Mouse (Mus musculus): Measurements from ENCODE around the gene Ifrd2. TPM values are rescaled to one million over a fixed set of nuclear protein-coding genes. Genes with fewer than 3 reads are reported as not detected.

The Ifrd2 gene
- polyA plus RNA-seq, 1 experiment: 23.7 TPM

DNA sequence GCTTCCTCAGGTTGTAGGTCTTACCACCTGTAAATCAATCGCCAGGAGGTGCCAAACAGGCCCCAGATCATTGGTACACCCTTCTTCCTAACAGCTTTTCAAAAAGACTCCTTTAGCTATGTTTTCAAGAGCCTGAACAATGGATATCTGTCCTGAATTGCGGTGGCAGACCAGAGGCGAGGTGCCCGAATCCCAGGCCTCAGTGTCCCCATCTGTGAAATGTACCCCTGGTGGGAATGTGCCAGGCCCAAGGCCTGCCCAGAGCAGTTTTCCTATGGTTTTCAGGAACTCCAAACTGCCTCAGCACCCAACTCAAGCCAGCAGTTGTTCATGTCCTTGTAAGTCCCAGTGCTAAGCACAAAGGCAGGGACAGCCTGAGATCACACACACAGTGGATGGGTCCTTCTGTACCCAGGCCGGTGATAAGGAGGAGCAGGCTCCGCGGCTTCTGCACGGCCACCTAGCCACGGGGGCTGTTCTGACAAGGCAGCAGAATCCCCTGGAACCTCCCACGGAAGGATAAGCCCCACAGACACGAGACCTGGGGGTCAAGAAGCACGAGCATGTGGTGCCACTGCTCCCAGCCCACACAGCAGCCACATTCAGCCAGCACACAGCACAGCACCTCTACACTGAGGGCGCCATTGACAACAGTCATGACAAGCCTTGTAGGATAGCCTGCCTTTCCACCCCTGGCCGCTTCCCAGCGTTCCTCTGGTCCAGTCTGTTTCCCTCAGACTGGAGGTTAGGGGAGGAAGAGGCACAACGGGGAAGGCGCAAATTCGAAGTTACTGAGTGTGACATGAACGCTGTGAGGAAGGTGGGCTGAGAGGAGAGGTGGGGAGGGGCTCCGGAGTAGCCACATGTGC is 40.2 kb downstream of the Ifrd2 start:
- H3K4me1 ChIP-seq (ENCODE audit: control insufficient read depth, insufficient read depth, insufficient read length, low read length): peaks cover 46% of the 10 kb centered on the region
- H3K27ac ChIP-seq (replicated peaks; ENCODE audit: low read depth, low read length): peak overlapping the region; percentile 79
- peak overlapping the region; percentile 49 for H3K4me3 ChIP-seq (ENCODE audit: insufficient read depth, low read depth, low read length)

DNA sequence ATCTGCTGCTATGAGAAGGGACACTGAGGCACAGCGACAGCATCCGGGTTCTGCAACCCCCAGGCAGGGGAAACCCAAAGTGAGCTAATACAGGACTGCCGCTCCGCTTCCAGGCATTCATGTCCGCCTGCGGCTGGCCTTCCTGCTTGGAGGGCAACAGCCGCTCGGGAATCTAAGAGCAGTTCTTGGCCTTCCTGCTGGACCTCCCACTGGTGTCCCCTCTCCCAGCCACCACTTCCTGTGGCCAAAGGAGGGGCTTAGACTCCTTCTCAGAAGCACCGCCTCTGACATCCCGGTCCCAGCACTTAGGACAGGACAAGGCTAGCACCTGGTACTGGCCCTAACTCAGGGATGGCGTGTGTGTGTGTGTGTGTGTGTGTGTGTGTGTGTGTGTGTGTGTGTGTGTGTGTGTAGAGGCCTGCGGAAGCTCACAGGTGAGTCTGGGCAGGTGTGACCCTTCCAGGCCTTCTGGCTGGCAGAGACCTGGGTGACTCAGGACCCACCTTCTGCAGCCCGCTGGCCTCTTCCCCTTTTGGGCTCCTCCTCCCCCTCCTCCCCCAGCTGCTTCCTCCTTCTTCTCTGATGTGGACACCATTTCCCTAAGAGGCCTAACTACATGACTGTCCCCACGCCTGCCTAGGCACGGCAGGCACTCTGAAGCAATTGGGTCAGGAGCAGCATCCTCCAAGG is 41.4 kb downstream of the Ifrd2 start:
- Histone ChIP-seq H3K27ac (replicated peaks; ENCODE audit: low read depth, low read length) (peak overlapping the region; percentile 88), H3K4me3 (ENCODE audit: insufficient read depth, low read depth, low read length) (peak overlapping the region; percentile 49)

GRCm38 (mm10) chr9:107629411-107629730 is 41.9 kb downstream of the Ifrd2 start:
- H3K27ac ChIP-seq (replicated peaks; ENCODE audit: low read depth, low read length): peak overlapping the region; percentile 88
- peaks cover 38% of the 10 kb centered on the region for H3K4me1 ChIP-seq (ENCODE audit: control insufficient read depth, insufficient read depth, insufficient read length, low read length)
- H3K4me3 ChIP-seq (ENCODE audit: insufficient read depth, low read depth, low read length): peak overlapping the region; percentile 24

More for the DNA sequence above, 41.4 kb downstream of the Ifrd2 start:
- peaks cover 42% of the 10 kb centered on the region for H3K4me1 ChIP-seq (ENCODE audit: control insufficient read depth, insufficient read depth, insufficient read length, low read length)

GRCm38 (mm10) chr9:107629901-107630425 is 42.5 kb downstream of the Ifrd2 start:
- Histone ChIP-seq H3K4me3 (ENCODE audit: insufficient read depth, low read depth, low read length) (peak overlapping the region; percentile 24), H3K4me1 (ENCODE audit: control insufficient read depth, insufficient read depth, insufficient read length, low read length) (peaks cover 35% of the 10 kb centered on the region), H3K27ac (replicated peaks; ENCODE audit: low read depth, low read length) (peak overlapping the region; percentile 88)

DNA sequence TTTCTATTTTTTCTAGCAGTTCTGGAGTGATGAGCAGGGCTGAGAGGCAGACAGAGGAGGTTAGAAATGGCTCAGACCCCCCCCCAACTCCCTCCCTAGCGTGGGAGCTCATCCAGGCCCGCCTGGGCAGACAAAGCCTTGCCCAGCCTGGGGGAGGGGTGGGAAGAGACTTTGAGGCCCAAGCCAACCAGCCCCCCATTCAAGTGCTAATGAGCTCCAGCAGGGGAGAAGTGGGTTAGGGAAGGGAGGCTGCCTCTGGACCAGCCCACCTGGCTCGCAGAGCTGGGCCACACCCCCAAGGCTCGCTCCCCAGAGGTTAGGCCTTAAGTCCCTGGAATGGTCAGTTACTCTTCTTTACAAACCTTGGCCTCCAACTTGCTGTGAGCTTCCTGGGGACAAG is 43.1 kb downstream of the Ifrd2 start:
- Histone ChIP-seq H3K4me1 (ENCODE audit: control insufficient read depth, insufficient read depth, insufficient read length, low read length) (peaks cover 29% of the 10 kb centered on the region), H3K4me3 (ENCODE audit: insufficient read depth, low read depth, low read length) (peak overlapping the region; percentile 24; the same call in 1 of the 2 replicates), H3K27ac (replicated peaks; ENCODE audit: low read depth, low read length) (peak overlapping the region; percentile 88)

DNA sequence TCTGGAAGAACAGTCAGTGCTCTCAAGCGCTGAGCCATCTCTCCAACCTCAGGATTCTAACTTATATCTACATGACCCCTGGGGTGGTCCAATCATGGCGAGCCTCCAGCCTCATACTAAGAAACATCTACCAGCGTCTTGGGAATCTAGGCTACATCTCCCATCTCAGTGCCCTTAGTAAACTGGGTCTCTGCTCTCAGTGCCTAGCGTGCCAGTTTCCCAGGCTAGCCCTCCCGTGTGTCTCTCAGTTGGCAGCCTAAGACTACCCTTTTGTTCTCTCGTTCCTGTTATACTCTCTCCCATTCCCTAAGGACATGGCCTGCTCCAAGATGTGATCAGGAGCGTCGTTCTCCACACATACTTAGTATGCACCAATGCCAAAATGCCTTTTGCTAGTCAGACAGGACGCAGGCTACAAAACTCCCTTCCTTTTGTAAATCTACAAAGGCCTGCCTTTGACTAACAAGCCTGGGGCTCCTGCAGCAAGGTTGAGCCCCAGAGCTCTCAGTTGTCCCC is 43.9 kb downstream of the Ifrd2 start:
- Histone ChIP-seq H3K4me3 (ENCODE audit: insufficient read depth, low read depth, low read length) (peak overlapping the region; percentile 77), H3K27ac (replicated peaks; ENCODE audit: low read depth, low read length) (peak overlapping the region; percentile 88)

DNA sequence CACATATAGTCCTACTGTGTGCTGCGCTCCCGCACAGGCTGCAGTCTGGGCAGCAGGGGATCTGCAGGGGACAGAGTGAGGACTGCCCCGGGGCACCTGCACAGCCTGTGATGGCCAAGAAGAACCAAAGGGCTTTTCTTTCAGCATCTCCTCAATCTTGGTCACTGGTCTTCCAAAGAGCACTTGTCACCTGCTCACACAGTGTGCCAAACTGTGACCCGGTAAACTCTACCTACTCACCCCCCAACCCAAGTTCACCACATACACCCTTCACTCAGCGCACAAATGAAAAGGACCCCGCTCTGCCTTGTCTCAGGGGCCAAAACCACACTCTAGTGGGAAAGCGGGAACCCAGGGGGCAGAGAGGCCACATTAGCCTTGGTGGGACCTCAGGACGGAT is 44.4 kb downstream of the Ifrd2 start:
- Histone ChIP-seq H3K27ac (replicated peaks; ENCODE audit: low read depth, low read length) (peak overlapping the region; percentile 88), H3K4me1 (ENCODE audit: control insufficient read depth, insufficient read depth, insufficient read length, low read length) (peaks cover 29% of the 10 kb centered on the region), H3K4me3 (ENCODE audit: insufficient read depth, low read depth, low read length) (peak overlapping the region; percentile 77)

More for the DNA sequence above, 43.9 kb downstream of the Ifrd2 start:
- peaks cover 29% of the 10 kb centered on the region for H3K4me1 ChIP-seq (ENCODE audit: control insufficient read depth, insufficient read depth, insufficient read length, low read length)

GRCm38 (mm10) chr9:107632478-107632877 is 45.0 kb downstream of the Ifrd2 start:
- peak overlapping the region; percentile 77 for H3K4me3 ChIP-seq (ENCODE audit: insufficient read depth, low read depth, low read length)
- H3K4me1 ChIP-seq (ENCODE audit: control insufficient read depth, insufficient read depth, insufficient read length, low read length): peaks cover 26% of the 10 kb centered on the region
- H3K27ac ChIP-seq (replicated peaks; ENCODE audit: low read depth, low read length): peak overlapping the region; percentile 88

DNA sequence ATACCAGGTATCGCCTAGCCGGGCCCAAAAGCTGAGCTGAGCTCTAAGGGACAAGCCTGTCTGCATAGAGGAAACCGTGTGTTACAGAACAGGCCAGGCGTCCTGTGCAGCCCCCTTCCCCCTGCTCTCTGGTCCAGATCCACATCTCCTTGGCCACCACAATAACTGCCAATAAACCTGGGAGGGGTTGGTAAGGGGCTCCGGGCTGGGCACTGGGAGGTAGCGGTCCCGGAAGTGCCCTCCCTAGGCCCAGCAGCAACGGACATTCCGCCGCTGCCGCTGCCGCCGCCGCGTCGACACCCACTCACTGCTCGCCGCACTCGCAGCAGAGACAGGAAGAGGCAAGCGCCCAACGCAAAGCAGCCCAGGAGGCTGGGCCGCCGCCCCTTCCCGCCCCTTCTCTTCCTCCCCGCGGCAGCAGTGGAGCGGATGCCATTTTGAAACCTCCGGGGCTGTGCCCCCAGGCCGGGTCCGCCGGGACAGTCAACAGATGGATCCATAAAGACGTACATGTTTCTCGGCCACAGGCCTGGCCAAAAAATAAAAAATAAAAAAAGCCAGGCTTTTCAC is 45.7 kb downstream of the Ifrd2 start:
- H3K27ac ChIP-seq (replicated peaks; ENCODE audit: low read depth, low read length): peak overlapping the region; percentile 95
- peaks cover 20% of the 10 kb centered on the region for H3K4me1 ChIP-seq (ENCODE audit: control insufficient read depth, insufficient read depth, insufficient read length, low read length)
- peak overlapping the region; percentile 77 for H3K4me3 ChIP-seq (ENCODE audit: insufficient read depth, low read depth, low read length)

GRCm38 (mm10) chr9:107633661-107634405 is 46.4 kb downstream of the Ifrd2 start:
- Histone ChIP-seq H3K27ac (replicated peaks; ENCODE audit: low read depth, low read length) (peak overlapping the region; percentile 95), H3K4me1 (ENCODE audit: control insufficient read depth, insufficient read depth, insufficient read length, low read length) (peaks cover 20% of the 10 kb centered on the region)

DNA sequence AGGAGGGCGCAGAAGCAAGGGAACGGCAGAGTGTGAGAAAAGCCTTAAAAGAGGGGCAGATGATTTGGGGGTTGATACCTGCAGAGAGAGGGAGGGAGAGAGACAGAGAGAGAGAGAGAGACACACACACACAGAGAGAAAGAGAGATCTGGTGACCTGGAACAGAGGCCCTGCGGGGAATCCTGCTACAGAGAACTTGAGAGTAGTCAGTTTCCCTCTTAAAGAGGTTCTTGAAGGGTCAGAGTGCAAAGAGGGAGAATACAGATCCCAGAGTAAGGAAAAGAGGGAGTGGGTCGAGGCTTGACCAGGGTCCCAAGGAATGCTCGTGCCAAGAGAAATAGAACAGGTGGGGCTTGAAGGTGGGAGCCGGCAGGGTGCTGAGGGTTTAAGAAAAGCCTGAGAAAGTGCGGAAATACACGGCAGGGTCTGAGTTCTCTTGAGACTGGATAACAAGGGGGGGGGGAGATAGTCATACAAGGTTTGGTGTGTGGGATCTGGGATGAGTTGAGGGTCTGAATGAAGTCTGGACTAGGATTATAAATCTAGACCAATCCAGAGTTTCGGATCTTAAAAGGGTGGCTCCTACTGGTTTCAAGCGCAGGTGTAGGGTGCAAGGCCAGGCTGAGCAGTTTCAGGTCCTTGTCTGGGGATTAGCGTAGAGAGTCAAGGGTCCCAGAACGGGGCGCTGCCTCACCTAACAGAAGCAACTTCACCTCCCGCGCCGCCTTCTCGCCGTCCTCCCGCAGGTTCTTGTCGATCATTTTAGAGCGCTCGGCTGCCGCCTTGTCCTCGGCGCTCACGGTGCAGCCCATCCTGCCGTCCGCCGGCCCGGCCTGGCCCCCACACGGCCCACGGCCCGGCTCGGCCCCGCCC is 47.2 kb downstream of the Ifrd2 start:
- Histone ChIP-seq H3K4me1 (ENCODE audit: control insufficient read depth, insufficient read depth, insufficient read length, low read length) (peaks cover 16% of the 10 kb centered on the region), H3K27ac (replicated peaks; ENCODE audit: low read depth, low read length) (peak overlapping the region; percentile 95), H3K4me3 (ENCODE audit: insufficient read depth, low read depth, low read length) (peak overlapping the region; percentile 77)

More at GRCm38 (mm10) chr9:107633661-107634405, 46.4 kb downstream of the Ifrd2 start:
- H3K4me3 ChIP-seq (ENCODE audit: insufficient read depth, low read depth, low read length): peak overlapping the region; percentile 77

GRCm38 (mm10) chr9:107635279-107636028 is 48.0 kb downstream of the Ifrd2 start, which contains the start of gene Gnai2:
Gene Gnai2 (minus strand): TSS chr9:107635367.
- H3K4me1 ChIP-seq (ENCODE audit: control insufficient read depth, insufficient read depth, insufficient read length, low read length): peaks cover 19% of the 10 kb centered on the region
- peak within 1 kb of the TSS; percentile 95 for H3K27ac ChIP-seq (replicated peaks; ENCODE audit: low read depth, low read length)
- peak within 1 kb of the TSS; percentile 77 for H3K4me3 ChIP-seq (ENCODE audit: insufficient read depth, low read depth, low read length)

DNA sequence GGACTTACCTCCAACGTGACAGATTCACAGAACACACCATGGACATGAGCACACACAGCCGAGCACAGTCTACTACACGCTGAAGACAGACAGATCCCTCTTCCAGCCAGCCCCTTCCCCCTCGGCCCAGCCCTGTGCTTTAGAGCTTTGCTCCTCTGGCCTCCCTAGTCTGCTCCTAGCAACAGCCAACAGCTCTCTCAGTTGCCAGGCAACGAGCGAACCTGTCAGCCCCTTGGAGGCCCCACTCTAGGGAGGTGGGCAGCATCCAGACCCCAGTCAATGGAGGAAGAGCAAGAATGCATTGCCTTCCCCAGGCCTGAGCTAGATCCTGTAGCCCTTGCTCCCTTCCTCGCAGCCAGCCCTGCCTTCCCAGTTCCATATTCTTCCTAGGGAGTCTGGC is 49.6 kb downstream of the Ifrd2 start:
- peaks cover 10% of the 10 kb centered on the region for H3K4me1 ChIP-seq (ENCODE audit: control insufficient read depth, insufficient read depth, insufficient read length, low read length)
- H3K27ac ChIP-seq (replicated peaks; ENCODE audit: low read depth, low read length): no peak overlapping the region
- no peak overlapping the region for H3K4me3 ChIP-seq (ENCODE audit: insufficient read depth, low read depth, low read length)
